Mouse (Mus musculus) midbrain, embryonic 12.5 days (tissue): ENCODE measurements around the gene Fam89a. TPM values are rescaled to one million over a fixed set of nuclear protein-coding genes. Genes with fewer than 3 reads are reported as not detected.
A peak's percentile ranks its signal among the peaks of the same experiment; 100 is the strongest.

Experiments used
- ATAC-seq: fragments of 200-750 bp; cut with Nextera tagmentation; 2 replicates; pipeline ENCODE4 v1.8.0; 2017; ENCODE audit warnings: low read depth, moderate TSS enrichment, moderate library complexity; ENCODE audit not compliant: low FRiP score
- H3K27ac ChIP-seq: fragments of 300-500 bp; sonication (generic); replicated peaks from 2 replicates; pipeline ENCODE4 v1.5.1; 2016; ENCODE audit warnings: mild to moderate bottlenecking
- H3K27me3 ChIP-seq: fragments of 300-500 bp; sonication (generic); 2 replicates; pipeline ENCODE4 v1.6.1; 2016; ENCODE audit warnings: mild to moderate bottlenecking
- H3K36me3 ChIP-seq: fragments of 300-500 bp; sonication (generic); 2 replicates; pipeline ENCODE4 v1.6.1; 2016
- H3K4me1 ChIP-seq: fragments of 300-500 bp; sonication (generic); 2 replicates; pipeline ENCODE4 v1.6.1; 2016
- H3K4me2 ChIP-seq: fragments of 300-500 bp; sonication (generic); replicated peaks from 2 replicates; pipeline ENCODE4 v1.6.1; 2016; ENCODE audit warnings: mild to moderate bottlenecking, moderate library complexity
- H3K4me3 ChIP-seq: fragments of 300-500 bp; sonication (generic); 2 replicates; pipeline ENCODE4 v1.5.1; 2016; ENCODE audit warnings: mild to moderate bottlenecking
- H3K9ac ChIP-seq: fragments of 300-500 bp; sonication (generic); replicated peaks from 2 replicates; pipeline ENCODE4 v1.6.1; 2016; ENCODE audit warnings: mild to moderate bottlenecking, moderate library complexity
- H3K9me3 ChIP-seq: fragments of 300-500 bp; sonication (generic); 2 replicates; pipeline ENCODE4 v1.6.1; 2016; ENCODE audit warnings: mild to moderate bottlenecking
- WGBS: fragments of 180-500 bp; shearing (Covaris S2); methylation state at CpG from one replicate; pipeline ENCODE4 v1.1.7; 2016; 5-methylcytosine and 5-hydroxymethylcytosine counted together
- polyA plus RNA-seq: library from polyadenylated mRNA; unstranded; fragments of >200 nt; fragmentation: Nextera tagmentation; extraction: Ambion mirVana; gene quantifications from 2 replicates; pipeline ENCODE4 v1.2.1, GENCODE M21; 2016

Gene Fam89a
- polyA plus RNA-seq: 0.63 and 1.1 TPM in 2 replicates

DNA sequence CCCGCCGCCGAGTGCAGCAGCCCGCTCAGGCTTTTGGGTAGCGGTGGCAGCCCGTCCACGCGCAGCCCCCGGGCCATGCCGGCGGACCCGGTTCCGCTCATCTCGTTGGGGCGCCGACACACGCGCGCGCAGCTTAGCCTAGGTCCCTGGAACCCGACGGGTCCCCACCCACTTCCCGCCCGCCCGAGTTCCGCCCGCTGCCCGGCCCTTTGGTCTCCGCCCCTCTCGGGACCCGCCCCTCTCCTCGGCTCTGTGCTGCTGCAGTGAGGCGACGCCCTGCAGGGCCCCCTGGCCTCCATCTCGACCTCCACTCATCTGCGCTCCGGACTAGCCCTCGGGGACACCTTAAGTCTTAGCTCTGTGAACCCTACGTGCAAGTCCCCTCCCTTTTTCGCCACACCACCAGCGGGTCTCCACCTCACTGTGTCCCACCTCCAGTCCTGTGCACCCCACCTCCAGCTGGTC lies at the start of gene Fam89a:
Gene Fam89a (minus strand): TSS at position 124 of the 465 bp plus-strand sequence.
- Histone ChIP-seq H3K9me3 (no peaks in the 10 kb centered on the region), H3K9ac (peak within 1 kb of the TSS; percentile 12; the same call in 1 of the 2 replicates), H3K4me2 (peak within 1 kb of the TSS; percentile 77), H3K27ac (no peak within 1 kb of the TSS), H3K36me3 (no peaks in the 10 kb centered on the region), H3K4me1 (peaks cover 14% of the 10 kb centered on the region; the same call in 1 of the 2 replicates), H3K4me3 (peak within 1 kb of the TSS; percentile 48), H3K27me3 (peaks cover 61% of the 10 kb centered on the region)
- peak; percentile 38; the same call in 1 of the 2 replicates for ATAC-seq
- WGBS: 0% methylated on average over 33 of the region's 41 CpGs

DNA sequence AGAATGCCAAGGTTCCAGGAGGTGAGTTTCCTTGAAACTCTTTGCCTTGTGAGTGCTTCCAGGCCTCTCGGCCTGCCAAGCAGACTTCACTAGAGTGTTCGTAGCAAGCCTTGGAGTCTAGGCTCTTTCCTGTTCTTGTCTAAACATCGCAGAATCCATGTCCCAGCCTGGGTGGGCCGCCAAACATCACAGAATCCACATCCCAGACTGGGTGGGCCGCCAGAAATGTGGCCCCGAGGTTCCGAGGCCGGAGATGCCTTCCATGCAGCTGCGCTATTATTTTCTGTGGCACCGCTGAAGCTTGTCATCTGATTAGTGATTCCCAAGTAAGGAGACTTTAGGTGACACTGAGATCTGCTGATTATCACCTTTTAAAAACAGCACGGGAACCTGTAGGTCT lies 48.9 kb upstream of the Fam89a start:
- H3K36me3 ChIP-seq: no peaks in the 10 kb centered on the region

DNA sequence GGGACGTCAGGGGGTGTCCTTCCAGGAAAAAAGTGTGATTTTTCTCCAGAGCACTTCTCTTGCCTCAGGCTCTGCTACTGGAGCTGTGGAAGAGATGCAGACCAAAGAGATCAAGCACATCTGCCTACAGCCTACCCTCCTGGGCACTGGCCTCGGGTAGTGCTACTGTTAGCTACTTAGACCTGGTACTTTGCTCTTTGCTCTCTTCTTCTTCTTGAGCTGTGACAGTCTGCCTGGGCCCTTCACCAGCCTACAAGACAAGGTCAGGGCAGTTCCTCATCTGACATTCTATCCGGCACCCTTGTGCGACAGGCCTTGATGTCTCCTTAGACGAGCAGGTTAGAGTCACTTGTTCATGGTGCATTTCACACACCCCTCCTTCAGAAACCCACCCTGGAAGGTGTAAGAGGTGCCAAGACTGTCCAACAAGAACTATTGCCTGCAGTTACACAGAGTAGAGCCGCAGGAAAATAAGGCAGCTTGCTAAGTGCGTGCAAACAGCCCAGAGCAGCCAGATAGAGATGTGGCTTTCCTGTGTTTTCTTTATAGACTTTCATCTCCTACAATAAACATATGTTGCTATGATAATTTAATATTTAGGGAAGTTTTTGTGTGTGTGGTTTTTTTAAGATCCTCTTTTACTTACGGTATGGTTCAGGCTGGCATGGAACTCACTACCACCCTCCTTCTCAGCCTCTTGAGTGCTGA lies 44.3 kb upstream of the Fam89a start:
- no peak overlapping the region for H3K27ac ChIP-seq
- 74% methylated on average over 8 of the region's 8 CpGs for WGBS
- peaks cover 64% of the 10 kb centered on the region for H3K27me3 ChIP-seq
- H3K9ac ChIP-seq: no peak overlapping the region; the same call in 1 of the 2 replicates
- peak overlapping the region; percentile 96 for H3K4me2 ChIP-seq
- H3K9me3 ChIP-seq: no peaks in the 10 kb centered on the region
- H3K4me3 ChIP-seq: peak overlapping the region; percentile 69
- H3K4me1 ChIP-seq: peaks cover 32% of the 10 kb centered on the region
- no peak for ATAC-seq
- H3K36me3 ChIP-seq: no peaks in the 10 kb centered on the region

More for the DNA sequence above, 48.9 kb upstream of the Fam89a start:
- H3K9ac ChIP-seq: no peak overlapping the region
- H3K9me3 ChIP-seq: no peaks in the 10 kb centered on the region
- H3K27ac ChIP-seq: no peak overlapping the region
- H3K4me3 ChIP-seq: no peak overlapping the region
- H3K4me1 ChIP-seq: peaks cover 4% of the 10 kb centered on the region; the same call in 1 of the 2 replicates
- H3K27me3 ChIP-seq: peaks cover 42% of the 10 kb centered on the region
- ATAC-seq: no peak
- WGBS: 51% methylated on average over 11 of the region's 11 CpGs
- H3K4me2 ChIP-seq: no peak overlapping the region

DNA sequence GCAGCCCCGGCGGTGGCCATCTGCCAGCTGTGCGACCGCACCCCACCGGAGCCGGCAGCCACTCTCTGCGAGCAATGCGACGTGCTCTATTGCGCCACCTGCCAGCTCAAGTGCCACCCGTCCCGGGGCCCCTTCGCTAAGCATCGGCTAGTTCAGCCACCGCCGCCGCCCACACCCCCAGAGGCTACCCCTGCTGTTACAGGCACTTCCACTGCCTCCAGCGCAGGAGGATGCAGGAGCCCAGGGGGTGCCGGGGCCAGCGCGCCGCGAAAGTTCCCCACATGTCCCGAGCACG lies 42.8 kb upstream of the Fam89a start:
- no peaks in the 10 kb centered on the region for H3K36me3 ChIP-seq
- peak overlapping the region; percentile 94 for H3K27ac ChIP-seq
- peak overlapping the region; percentile 69 for H3K4me3 ChIP-seq
- H3K27me3 ChIP-seq: peaks cover 73% of the 10 kb centered on the region
- H3K9ac ChIP-seq: peak overlapping the region; percentile 74
- peak overlapping the region; percentile 96 for H3K4me2 ChIP-seq
- H3K9me3 ChIP-seq: no peaks in the 10 kb centered on the region
- under 1% methylated on average over 25 of the region's 25 CpGs for WGBS
- H3K4me1 ChIP-seq: peaks cover 32% of the 10 kb centered on the region
- peak; percentile 32 for ATAC-seq

DNA sequence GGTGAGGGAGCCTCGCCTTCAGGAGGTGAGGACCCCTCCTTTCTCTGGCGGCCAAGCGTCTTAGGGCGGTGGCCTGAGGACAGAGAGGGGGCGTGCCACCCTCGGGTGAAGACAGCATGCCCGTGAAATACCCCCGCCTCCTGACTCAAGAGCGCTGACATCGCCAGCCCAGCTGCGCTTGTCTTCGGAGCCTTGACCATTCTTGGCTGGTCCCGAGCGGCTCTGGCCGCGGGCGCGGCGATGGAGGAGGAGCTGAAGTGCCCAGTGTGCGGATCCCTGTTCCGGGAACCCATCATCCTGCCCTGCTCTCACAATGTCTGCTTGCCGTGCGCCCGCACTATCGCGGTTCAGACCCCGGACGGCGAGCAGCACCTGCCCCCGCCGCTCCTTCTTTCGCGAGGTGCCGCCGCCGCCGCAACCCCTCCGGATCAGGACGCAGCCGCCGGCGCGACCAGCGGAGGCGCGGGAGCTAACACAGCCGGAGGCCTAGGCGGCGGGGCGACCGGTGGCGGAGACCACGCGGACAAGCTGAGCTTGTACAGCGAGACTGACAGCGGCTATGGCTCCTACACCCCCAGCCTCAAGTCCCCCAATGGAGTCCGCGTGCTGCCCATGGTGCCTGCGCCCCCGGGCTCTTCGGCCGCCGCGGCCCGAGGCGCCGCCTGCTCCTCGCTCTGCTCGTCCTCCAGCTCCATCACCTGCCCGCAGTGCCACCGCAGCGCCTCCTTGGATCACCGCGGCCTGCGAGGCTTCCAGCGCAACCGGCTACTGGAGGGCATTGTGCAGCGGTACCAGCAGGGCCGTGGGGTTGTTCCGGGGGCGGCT lies 42.2 kb upstream of the Fam89a start:
- peak overlapping the region; percentile 94 for H3K27ac ChIP-seq
- WGBS: 1% methylated on average over 71 of the region's 81 CpGs
- peaks cover 71% of the 10 kb centered on the region for H3K27me3 ChIP-seq
- H3K9ac ChIP-seq: peak overlapping the region; percentile 74
- no peaks in the 10 kb centered on the region for H3K9me3 ChIP-seq
- peak overlapping the region; percentile 69 for H3K4me3 ChIP-seq
- H3K4me2 ChIP-seq: peak overlapping the region; percentile 96
- H3K4me1 ChIP-seq: peaks cover 32% of the 10 kb centered on the region
- ATAC-seq: peak; percentile 17
- H3K36me3 ChIP-seq: no peaks in the 10 kb centered on the region

DNA sequence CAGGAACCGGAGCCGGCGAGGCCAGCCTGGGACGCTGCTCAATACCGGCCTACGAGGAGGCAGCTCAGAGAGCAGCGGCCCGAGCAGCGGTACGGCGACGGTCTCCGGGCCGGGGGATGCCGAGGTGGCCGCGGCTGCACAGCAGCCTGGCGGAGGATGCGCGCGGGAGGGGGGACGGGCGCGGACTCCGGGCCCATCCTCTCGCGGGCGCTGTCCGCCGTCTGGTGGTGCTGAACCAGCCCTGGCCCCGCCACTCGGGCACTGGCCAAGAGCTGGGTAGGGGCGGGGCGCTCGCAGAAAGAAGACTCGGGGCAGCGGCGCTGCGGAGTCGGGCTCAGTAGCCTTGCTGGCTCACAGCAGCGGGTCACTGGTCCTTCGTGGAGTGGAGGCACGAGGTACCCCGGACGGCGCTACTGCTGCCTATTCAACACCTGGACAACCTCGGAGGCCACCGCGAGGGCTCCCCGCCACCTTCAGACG lies 41.6 kb upstream of the Fam89a start:
- Histone ChIP-seq H3K27me3 (peaks cover 68% of the 10 kb centered on the region), H3K9me3 (no peaks in the 10 kb centered on the region), H3K4me1 (peaks cover 32% of the 10 kb centered on the region), H3K27ac (peak overlapping the region; percentile 94), H3K4me2 (peak overlapping the region; percentile 96), H3K4me3 (peak overlapping the region; percentile 69), H3K9ac (peak overlapping the region; percentile 74), H3K36me3 (no peaks in the 10 kb centered on the region)
- ATAC-seq: peak; percentile 82
- WGBS: under 1% methylated on average over 51 of the region's 51 CpGs

DNA sequence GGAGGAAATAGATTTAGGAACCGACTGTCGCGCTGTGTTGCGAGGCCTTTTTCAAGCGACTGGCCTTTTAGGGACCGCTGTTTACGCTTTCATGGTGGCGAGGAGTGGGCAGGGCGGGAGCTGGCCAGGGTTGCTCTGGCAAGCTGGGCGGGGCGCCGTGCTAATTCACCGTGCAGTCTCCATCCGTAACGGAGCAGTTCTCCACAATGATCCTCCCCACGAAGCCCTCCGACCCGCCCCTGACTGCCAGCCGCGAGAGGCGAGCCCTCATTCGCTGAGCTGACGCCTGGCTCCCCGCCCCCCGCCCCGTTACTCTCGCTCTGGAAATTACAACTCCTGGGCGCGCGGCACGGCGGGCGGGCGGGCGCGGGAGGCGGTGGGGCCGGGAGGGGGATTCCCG lies 41.1 kb upstream of the Fam89a start, which contains the start of gene Trim67:
Gene Trim67 (plus strand): TSS at position 385 of the 400 bp plus-strand sequence.
- H3K4me3 ChIP-seq: peak within 1 kb of the TSS; percentile 69
- H3K4me1 ChIP-seq: peaks cover 32% of the 10 kb centered on the region
- H3K9me3 ChIP-seq: no peaks in the 10 kb centered on the region
- ATAC-seq: peak; percentile 92
- H3K27me3 ChIP-seq: peaks cover 66% of the 10 kb centered on the region
- H3K9ac ChIP-seq: peak within 1 kb of the TSS; percentile 74
- H3K4me2 ChIP-seq: peak within 1 kb of the TSS; percentile 96
- no peaks in the 10 kb centered on the region for H3K36me3 ChIP-seq
- peak within 1 kb of the TSS; percentile 94 for H3K27ac ChIP-seq
- WGBS: 0% methylated on average over 32 of the region's 39 CpGs

DNA sequence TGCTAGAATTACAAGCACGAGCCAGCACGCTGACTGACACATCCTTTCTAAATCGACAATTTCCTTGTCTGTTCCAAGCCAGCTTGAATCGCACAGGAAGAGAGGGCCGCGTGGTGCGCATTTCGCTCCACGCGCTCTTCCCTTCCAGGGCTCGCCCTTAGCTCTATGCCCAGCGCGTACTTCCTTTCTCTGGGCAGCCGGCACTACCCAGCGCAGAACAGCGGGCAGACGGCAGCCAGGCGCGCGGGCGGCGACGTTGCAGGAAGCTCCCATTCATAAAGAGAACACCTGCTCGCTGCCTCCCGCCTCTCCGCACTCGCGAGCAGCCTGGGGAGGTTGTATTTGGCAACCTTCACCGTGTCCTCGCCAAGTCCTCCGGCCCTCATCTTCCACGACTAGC lies 40.6 kb upstream of the Fam89a start:
- Histone ChIP-seq H3K9ac (peak overlapping the region; percentile 65), H3K4me3 (peak overlapping the region; percentile 69), H3K9me3 (no peaks in the 10 kb centered on the region), H3K4me2 (peak overlapping the region; percentile 96), H3K27ac (peak overlapping the region; percentile 94), H3K36me3 (no peaks in the 10 kb centered on the region), H3K4me1 (peaks cover 32% of the 10 kb centered on the region), H3K27me3 (peaks cover 61% of the 10 kb centered on the region)
- peak; percentile 24; the same call in 1 of the 2 replicates for ATAC-seq
- WGBS: under 1% methylated on average over 32 of the region's 32 CpGs

DNA sequence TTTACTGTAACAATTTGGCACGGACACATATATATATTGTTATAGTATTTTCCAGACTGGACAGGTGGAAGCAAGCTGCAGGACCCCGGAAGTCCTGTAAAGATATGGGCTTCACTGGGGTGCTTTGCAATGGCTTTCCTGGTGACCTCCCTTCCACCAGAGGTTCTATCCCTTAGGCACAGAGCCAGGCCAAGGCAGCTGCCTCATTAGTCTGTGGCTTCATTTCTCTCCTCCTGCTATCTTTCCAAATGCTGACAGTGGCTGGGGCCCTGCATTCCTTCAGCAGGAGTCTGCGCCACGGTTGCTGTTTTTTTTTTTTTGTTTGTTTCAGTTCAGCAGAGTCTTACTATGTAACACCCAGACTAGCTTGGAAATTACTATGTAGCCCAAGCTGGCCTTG lies 40.1 kb upstream of the Fam89a start:
- Histone ChIP-seq H3K4me2 (peak overlapping the region; percentile 96), H3K4me1 (peaks cover 30% of the 10 kb centered on the region), H3K4me3 (peak overlapping the region; percentile 69), H3K27ac (peak overlapping the region; percentile 94), H3K9me3 (no peaks in the 10 kb centered on the region), H3K27me3 (peaks cover 57% of the 10 kb centered on the region), H3K36me3 (no peaks in the 10 kb centered on the region), H3K9ac (peak overlapping the region; percentile 65; the same call in 1 of the 2 replicates)
- WGBS: 44% methylated on average over 4 of the region's 4 CpGs
- no peak for ATAC-seq

DNA sequence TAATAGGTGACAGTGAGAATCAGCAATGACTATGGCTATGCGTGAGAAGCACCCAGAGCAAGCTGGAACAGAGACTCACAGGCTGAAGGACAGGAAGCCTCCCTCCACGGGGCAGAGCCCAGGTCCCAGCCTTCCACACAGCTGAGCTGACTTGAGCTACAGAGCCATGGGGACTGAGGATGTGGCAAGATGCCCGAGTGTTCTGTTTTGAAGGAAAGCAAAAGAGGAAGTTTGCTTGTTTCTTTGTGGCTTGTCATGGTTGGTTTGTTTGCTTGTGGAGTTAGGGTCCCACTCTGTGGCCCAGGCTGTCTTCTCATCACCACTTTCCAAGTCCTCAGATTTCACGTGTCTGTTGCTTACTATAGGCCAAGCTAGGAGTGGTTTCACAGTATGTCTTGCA lies 39.0 kb upstream of the Fam89a start:
- Histone ChIP-seq H3K27me3 (peaks cover 57% of the 10 kb centered on the region), H3K4me3 (no peak overlapping the region), H3K27ac (no peak overlapping the region), H3K36me3 (no peaks in the 10 kb centered on the region), H3K9ac (no peak overlapping the region), H3K9me3 (no peaks in the 10 kb centered on the region), H3K4me1 (peaks cover 28% of the 10 kb centered on the region), H3K4me2 (no peak overlapping the region)
- 81% methylated on average over 4 of the region's 4 CpGs for whole genome bisulfite sequencing
- ATAC-seq: no peak

DNA sequence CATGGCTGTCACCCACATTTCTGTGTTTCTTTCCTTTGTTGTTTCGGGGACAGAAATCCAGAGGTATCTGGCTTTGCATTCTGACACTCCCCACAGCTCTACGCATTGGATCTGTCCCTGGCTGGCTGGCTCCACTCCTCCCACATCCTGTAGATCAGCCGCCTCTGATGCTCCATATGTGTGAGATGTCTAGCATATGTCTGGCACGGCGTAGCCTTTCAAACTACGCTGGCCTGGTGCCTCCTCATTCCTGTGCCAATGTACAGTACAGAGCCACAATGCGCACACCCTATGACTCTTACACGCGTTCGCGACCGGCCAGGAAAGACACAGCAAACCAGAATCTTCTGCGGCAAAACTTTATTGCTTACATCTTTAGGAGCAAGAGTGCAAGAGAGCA lies 33.0 kb upstream of the Fam89a start:
- Histone ChIP-seq H3K4me3 (no peak overlapping the region), H3K4me2 (no peak overlapping the region), H3K9ac (no peak overlapping the region), H3K27me3 (peaks cover 17% of the 10 kb centered on the region), H3K4me1 (peaks cover 9% of the 10 kb centered on the region), H3K27ac (no peak overlapping the region), H3K9me3 (no peaks in the 10 kb centered on the region), H3K36me3 (no peaks in the 10 kb centered on the region)
- ATAC-seq: no peak
- 94% methylated on average over 13 of the region's 13 CpGs for WGBS

DNA sequence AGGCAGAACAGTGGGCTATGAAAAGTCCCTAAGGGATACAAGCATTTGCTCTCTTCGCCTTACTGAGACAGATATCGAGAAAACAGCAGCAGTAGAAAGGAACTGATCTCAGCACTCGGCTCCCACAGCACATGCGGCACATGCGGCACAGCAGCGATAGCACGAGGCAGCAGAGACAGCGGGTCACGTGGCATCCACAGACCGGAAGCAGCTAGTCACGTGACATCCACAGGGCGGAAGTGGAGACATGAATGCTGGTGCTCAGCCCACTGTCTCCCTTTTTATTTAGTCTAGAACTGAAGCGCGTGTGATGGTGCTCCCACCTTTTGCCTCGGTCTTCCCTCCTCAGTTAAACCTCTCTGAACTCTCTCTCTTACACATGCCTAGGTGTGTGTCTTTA lies 31.6 kb upstream of the Fam89a start:
- Histone ChIP-seq H3K9ac (no peak overlapping the region), H3K27me3 (peaks cover 24% of the 10 kb centered on the region), H3K9me3 (no peaks in the 10 kb centered on the region), H3K27ac (no peak overlapping the region), H3K36me3 (no peaks in the 10 kb centered on the region), H3K4me3 (no peak overlapping the region), H3K4me2 (no peak overlapping the region), H3K4me1 (peaks cover 9% of the 10 kb centered on the region)
- no peak for ATAC-seq
- 91% methylated on average over 15 of the region's 15 CpGs for WGBS
